In genomic region chr4:56961320-56961925, GRCm38 (mm10) we compare ENCODE assay signal across 23 mouse cellular contexts. TPM values are rescaled to one million over a fixed set of nuclear protein-coding genes. Genes with fewer than 3 reads are reported as not detected.
DNase-seq lines count a peak whose midpoint lies in the region; ATAC-seq lines count a peak whose summit lies in the region.
"Had no signal": no experiment of that assay in that cellular context is flagged by ENCODE, and none has a peak within 500 bp of the region (broad histone marks: within the 10 kb centered on the region; RNA-seq: fewer than 3 reads in every experiment).

No protein-coding gene starts in this region.

- no peak overlapping the region for H3K9ac ChIP-seq in kidney, embryonic 14.5 days (ENCODE audit: low read depth, low read length)
- H3K9ac ChIP-seq in neural tube, embryonic 15.5 days (replicated peaks): no peak overlapping the region
- H3K9ac ChIP-seq: hindbrain, embryonic 15.5 days; limb, embryonic 12.5 days; liver, embryonic 14.5 days had no signal

- no peak for ATAC-seq in kidney, embryonic 14.5 days (ENCODE audit: low FRiP score, low TSS enrichment)
- ATAC-seq in neural tube, embryonic 15.5 days (ENCODE audit: low FRiP score): no peak
- ATAC-seq: activated CD4-positive, CD25-positive, alpha-beta regulatory T cell, adult 4 months; CD4-positive, CD25-positive, alpha-beta regulatory T cell, adult 4 months; forebrain, embryonic 14.5 days had no signal

- no peak overlapping the region for H3K4me2 ChIP-seq in kidney, embryonic 14.5 days (replicated peaks; ENCODE audit: low read depth, low read length)
- no peak overlapping the region for H3K4me2 ChIP-seq in neural tube, embryonic 15.5 days
- H3K4me2 ChIP-seq: hindbrain, embryonic 15.5 days; limb, embryonic 12.5 days; midbrain, embryonic 11.5 days had no signal

- H3K9me3 ChIP-seq in kidney, embryonic 14.5 days (ENCODE audit: control insufficient read depth, low read length): no peaks in the 10 kb centered on the region
- no peaks in the 10 kb centered on the region for H3K9me3 ChIP-seq in neural tube, embryonic 15.5 days (replicated peaks)
- H3K9me3 ChIP-seq: embryonic facial prominence, embryonic 10.5 days; hindbrain, embryonic 15.5 days; limb, embryonic 12.5 days had no signal

- H3K36me3 ChIP-seq in kidney, embryonic 14.5 days (ENCODE audit: control insufficient read depth, insufficient read depth, low read length): no peaks in the 10 kb centered on the region
- H3K36me3 ChIP-seq in neural tube, embryonic 15.5 days: peaks cover 38% of the 10 kb centered on the region
- H3K36me3 ChIP-seq: embryonic facial prominence, embryonic 10.5 days; limb, embryonic 12.5 days had no signal

- H3K27ac ChIP-seq in kidney, embryonic 14.5 days (ENCODE audit: low read depth, low read length): no peak overlapping the region
- H3K27ac ChIP-seq in brown adipose tissue, adult 24 weeks (replicated peaks; ENCODE audit: low read depth, low read length): peak overlapping the region; percentile 35
- H3K27ac ChIP-seq in neural tube, embryonic 15.5 days (replicated peaks): no peak overlapping the region
- H3K27ac ChIP-seq: embryonic facial prominence, embryonic 10.5 days; hindbrain, embryonic 15.5 days; limb, embryonic 12.5 days; liver, embryonic 14.5 days; stomach, postnatal 0 days had no signal

- H3K4me1 ChIP-seq in kidney, embryonic 14.5 days (ENCODE audit: control insufficient read depth, insufficient read depth, low read length): no peaks in the 10 kb centered on the region
- peaks cover 17% of the 10 kb centered on the region; the same call in 1 of the 2 replicates for H3K4me1 ChIP-seq in brown adipose tissue, adult 24 weeks (ENCODE audit: control insufficient read depth, insufficient read depth, insufficient read length, low read length)
- no peaks in the 10 kb centered on the region for H3K4me1 ChIP-seq in neural tube, embryonic 15.5 days
- H3K4me1 ChIP-seq: embryonic facial prominence, embryonic 10.5 days; hindbrain, embryonic 15.5 days had no signal

- WGBS in kidney, embryonic 14.5 days: 78% methylated on average over 12 of the region's 12 CpGs
- 90% methylated on average over 12 of the region's 12 CpGs for WGBS in neural tube, embryonic 15.5 days

- peak; percentile 95 for DNase-seq in heart, adult 11 months
- no peak for DNase-seq in heart, postnatal 25 days (ENCODE audit: low spot score)
- DNase-seq in kidney, adult 11 months: peak; percentile 44
- peak; percentile 24 for DNase-seq in kidney, postnatal 14 days
- no peak for DNase-seq in lung, postnatal 14 days
- DNase-seq: cerebellum, adult 8-10 months; gastrocnemius, postnatal 25 days; right cerebral cortex, adult 18-20 months; thymus, postnatal 14 days had no signal

- no peaks in the 10 kb centered on the region for H3K27me3 ChIP-seq in kidney, embryonic 14.5 days (ENCODE audit: control insufficient read depth, insufficient read depth, low read length)
- no peaks in the 10 kb centered on the region for H3K27me3 ChIP-seq in neural tube, embryonic 15.5 days (replicated peaks)
- H3K27me3 ChIP-seq: hindbrain, embryonic 15.5 days; limb, embryonic 12.5 days had no signal

- no peak overlapping the region for H3K4me3 ChIP-seq in kidney, embryonic 14.5 days (ENCODE audit: low read length)
- no peak overlapping the region for H3K4me3 ChIP-seq in brown adipose tissue, adult 24 weeks (ENCODE audit: insufficient read depth, low read depth, low read length)
- no peak overlapping the region for H3K4me3 ChIP-seq in neural tube, embryonic 15.5 days (replicated peaks)
- H3K4me3 ChIP-seq: embryonic facial prominence, embryonic 10.5 days; hindbrain, embryonic 15.5 days; limb, embryonic 12.5 days had no signal

- intact Hi-C loops in heart, postnatal 25 days (cut with DNase I): no loop called here

RNA-seq across cellular contexts. Expression of gene Tmem245, which starts 14.2 kb away (rescaled TPM):
- 10 to 100 TPM; 56.5 to 58.1 TPM for total RNA-seq in heart, postnatal 25 days (2021)
- polyA plus RNA-seq in kidney, embryonic 14.5 days (2014; fragmentation: Nextera tagmentation; extraction: Ambion mirVana): 8.7 and 14.3 TPM in 2 replicates
- polyA plus RNA-seq in brown adipose tissue, adult 24 weeks (2012; ENCODE audit: insufficient read depth, insufficient read length, missing spikeins): 7.4 and 17.2 TPM in 2 replicates
- 9.9 and 10.8 TPM in 2 replicates for polyA plus RNA-seq in neural tube, embryonic 15.5 days (2015; fragmentation: Nextera tagmentation; extraction: Ambion mirVana)

RNA-seq across cellular contexts. Expression of gene Frrs1l, which starts 28.8 kb away (rescaled TPM):
- total RNA-seq in heart, postnatal 25 days (2021): under 1 TPM in 1 of 2 experiments, not detected in 1; 0.05 TPM
- 0.16 and 0.58 TPM in 2 replicates for polyA plus RNA-seq in kidney, embryonic 14.5 days (2014; fragmentation: Nextera tagmentation; extraction: Ambion mirVana)
- polyA plus RNA-seq in brown adipose tissue, adult 24 weeks (2012; ENCODE audit: insufficient read depth, insufficient read length, missing spikeins): not detected in 2 replicates
- 21.8 and 26.1 TPM in 2 replicates for polyA plus RNA-seq in neural tube, embryonic 15.5 days (2015; fragmentation: Nextera tagmentation; extraction: Ambion mirVana)
- total RNA-seq: gastrocnemius, postnatal 25 days; monocyte, adult 5-6 weeks had no signal
- polyA plus RNA-seq: CD4-positive, CD25-positive, alpha-beta regulatory T cell, adult 4 months; heart, postnatal 0 days had no signal

Comparison
In these comparisons a context has a peak if more than half of its experiments do, and no peak if none do; other contexts are left out.
1. DNase-seq: peak in heart, adult 11 months (single experiment), kidney, adult 11 months (single experiment) and kidney, postnatal 14 days (single experiment); none in heart, postnatal 25 days (single experiment) and lung, postnatal 14 days (single experiment).
2. RNA of gene Frrs1l, which starts 28.8 kb away (polyA plus RNA-seq): 21.8 to 26.1 TPM in neural tube, embryonic 15.5 days; 0.16 to 0.58 TPM in kidney, embryonic 14.5 days and not detected in brown adipose tissue, adult 24 weeks; every median in the first group is over 10 times any median in the second.